Mouse (Mus musculus): ENCODE measurements around the gene Zscan20. TPM values are rescaled to one million over a fixed set of nuclear protein-coding genes. Genes with fewer than 3 reads are reported as not detected.
A peak's percentile ranks its signal among the peaks of the same experiment; 100 is the strongest.
"Not testable (repeated sequence)": the region's sequence is repeated elsewhere in the genome, so short reads cannot be mapped to it uniquely, and the experiment has no call there.

Zscan20 gene
- total and polyA plus RNA-seq, 2 experiments from 2014 or later, result 1.4 to 6.5 TPM

DNA sequence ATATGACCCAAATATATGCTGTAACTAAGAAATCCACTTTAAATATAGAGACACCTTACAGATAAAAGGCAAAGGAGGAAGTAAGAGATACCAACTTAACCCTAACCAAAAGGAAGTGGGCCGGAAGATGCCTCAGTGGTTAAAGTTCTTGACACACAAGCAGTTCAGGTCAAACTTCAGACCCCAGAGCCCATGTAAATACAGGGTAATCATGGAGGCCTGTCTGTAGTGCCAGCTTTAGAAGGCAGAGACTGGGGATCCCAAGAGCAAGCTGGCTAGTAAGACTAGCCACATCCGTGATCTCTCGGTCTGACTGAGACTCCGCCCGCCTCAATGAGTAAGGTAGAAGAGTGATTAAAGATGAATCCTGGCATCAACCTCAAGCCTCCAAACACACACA, 15.8 kb downstream of the Zscan20 start:
- TF ChIP-seq CTCF (IDR thresholded peaks at IDR 0.05; ENCODE audit: low read depth), result no peak
- H3K4me1 ChIP-seq (ENCODE audit: insufficient read depth), result no peaks in the 10 kb centered on the region
- no peak for ATAC-seq
- no peak overlapping the region for H3K27ac ChIP-seq (ENCODE audit: low read depth, low read length)
- no peak overlapping the region for H3K4me3 ChIP-seq (ENCODE audit: low read depth, low read length)
- H3K4me2 ChIP-seq (ENCODE audit: low read depth), result no peak overlapping the region
- no peak for DNase-seq
- H3K9me3 ChIP-seq (ENCODE audit: low read length), result no peaks in the 10 kb centered on the region
- H3K27me3 ChIP-seq (ENCODE audit: insufficient read depth, low read length), result no peaks in the 10 kb centered on the region
- no peak overlapping the region for H3K9ac ChIP-seq
- 94% methylated on average over 5 of the region's 5 CpGs for WGBS
- H3K36me3 ChIP-seq (ENCODE audit: insufficient read depth), result peaks cover 19% of the 10 kb centered on the region

DNA sequence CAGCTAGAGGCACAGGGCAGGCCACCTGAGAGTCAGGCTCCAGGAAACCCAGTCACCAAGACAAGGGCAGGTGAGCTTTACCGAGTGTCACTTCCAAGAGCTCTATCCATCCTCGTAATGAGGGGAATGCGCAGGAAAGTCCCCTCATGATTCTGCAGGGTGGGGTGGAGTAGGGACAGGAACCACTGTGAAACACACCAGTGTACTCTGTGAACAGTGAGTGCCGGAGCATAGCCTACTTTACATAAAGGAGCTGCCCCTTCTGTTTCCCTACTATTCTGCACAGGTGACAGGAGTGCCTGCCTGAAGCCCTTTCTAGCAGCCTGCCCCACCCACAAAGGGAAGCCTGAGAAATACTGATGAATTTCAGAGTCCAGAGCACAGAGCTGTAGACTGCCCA, 16.6 kb downstream of the Zscan20 start:
- Histone ChIP-seq H3K27me3 (ENCODE audit: insufficient read depth, low read length) (no peaks in the 10 kb centered on the region), H3K4me2 (ENCODE audit: low read depth) (no peak overlapping the region), H3K27ac (ENCODE audit: low read depth, low read length) (no peak overlapping the region), H3K36me3 (ENCODE audit: insufficient read depth) (peaks cover 26% of the 10 kb centered on the region), H3K9ac (no peak overlapping the region), H3K4me1 (ENCODE audit: insufficient read depth) (no peaks in the 10 kb centered on the region), H3K9me3 (ENCODE audit: low read length) (no peaks in the 10 kb centered on the region), H3K4me3 (ENCODE audit: low read depth, low read length) (no peak overlapping the region)
- no peak for ATAC-seq
- WGBS, result 91% methylated on average over 4 of the region's 4 CpGs
- no peak for TF ChIP-seq CTCF (IDR thresholded peaks at IDR 0.05; ENCODE audit: low read depth)
- no peak for DNase-seq

DNA sequence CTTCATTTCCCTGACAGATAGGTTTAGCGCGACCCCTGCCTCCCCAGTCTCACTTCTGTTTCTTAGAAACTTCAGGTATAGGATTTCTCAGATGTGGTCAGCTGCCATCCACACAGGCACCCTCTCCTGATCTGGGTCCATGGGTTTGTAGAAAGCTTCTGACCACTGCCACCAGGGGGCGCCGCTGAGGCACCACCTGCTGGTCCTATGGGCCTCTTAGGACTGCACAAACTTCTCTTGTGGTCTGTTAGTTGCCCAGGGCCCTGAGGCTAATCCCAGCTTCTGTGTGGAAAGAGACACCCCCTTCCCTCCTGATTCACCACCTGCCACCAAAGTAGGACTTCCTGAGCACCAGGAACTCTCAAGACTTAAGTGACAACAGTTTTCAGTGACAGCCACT, 30.7 kb downstream of the Zscan20 start:
- Histone ChIP-seq H3K4me1 (ENCODE audit: insufficient read depth) (no peaks in the 10 kb centered on the region), H3K9ac (no peak overlapping the region), H3K4me3 (ENCODE audit: low read depth, low read length) (no peak overlapping the region), H3K9me3 (ENCODE audit: low read length) (peaks cover 31% of the 10 kb centered on the region), H3K4me2 (ENCODE audit: low read depth) (no peak overlapping the region), H3K36me3 (ENCODE audit: insufficient read depth) (peaks cover 45% of the 10 kb centered on the region), H3K27ac (ENCODE audit: low read depth, low read length) (no peak overlapping the region), H3K27me3 (ENCODE audit: insufficient read depth, low read length) (no peaks in the 10 kb centered on the region)
- ATAC-seq, result no peak
- WGBS, result 64% methylated on average over 4 of the region's 4 CpGs
- peak; percentile 26; the same call in 1 of the 2 replicates for TF ChIP-seq CTCF (IDR thresholded peaks at IDR 0.05; ENCODE audit: low read depth)
- DNase-seq, result no peak

DNA sequence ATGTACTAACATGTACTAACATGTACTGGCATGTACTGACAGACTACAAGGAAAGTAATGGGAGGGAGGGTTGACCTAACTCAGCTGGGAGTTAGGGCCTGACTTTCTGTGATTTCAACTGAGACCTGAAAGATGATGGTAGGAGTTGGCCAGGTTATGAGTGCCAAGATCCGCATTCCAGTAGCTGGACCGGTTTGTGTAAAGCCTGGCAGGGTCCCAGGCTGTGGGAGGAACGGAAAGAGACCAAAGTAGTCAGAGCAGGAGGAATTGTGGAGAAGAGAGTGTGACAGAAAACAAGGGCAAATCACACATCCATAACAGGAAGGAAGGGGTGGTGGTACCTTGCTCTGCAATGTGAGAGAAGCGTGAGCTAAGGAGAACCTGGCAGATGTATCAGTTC, 34.1 kb downstream of the Zscan20 start:
- Histone ChIP-seq H3K9me3 (ENCODE audit: low read length) (peaks cover under 1% of the 10 kb centered on the region; the same call in 1 of the 2 replicates), H3K27ac (ENCODE audit: low read depth, low read length) (no peak overlapping the region), H3K4me1 (ENCODE audit: insufficient read depth) (no peaks in the 10 kb centered on the region), H3K4me2 (ENCODE audit: low read depth) (no peak overlapping the region), H3K36me3 (ENCODE audit: insufficient read depth) (peaks cover 20% of the 10 kb centered on the region), H3K4me3 (ENCODE audit: low read depth, low read length) (no peak overlapping the region), H3K9ac (no peak overlapping the region), H3K27me3 (ENCODE audit: insufficient read depth, low read length) (no peaks in the 10 kb centered on the region)
- no peak for DNase-seq
- WGBS, result 76% methylated on average over 4 of the region's 4 CpGs
- no peak for TF ChIP-seq CTCF (IDR thresholded peaks at IDR 0.05; ENCODE audit: low read depth)
- ATAC-seq, result no peak

DNA sequence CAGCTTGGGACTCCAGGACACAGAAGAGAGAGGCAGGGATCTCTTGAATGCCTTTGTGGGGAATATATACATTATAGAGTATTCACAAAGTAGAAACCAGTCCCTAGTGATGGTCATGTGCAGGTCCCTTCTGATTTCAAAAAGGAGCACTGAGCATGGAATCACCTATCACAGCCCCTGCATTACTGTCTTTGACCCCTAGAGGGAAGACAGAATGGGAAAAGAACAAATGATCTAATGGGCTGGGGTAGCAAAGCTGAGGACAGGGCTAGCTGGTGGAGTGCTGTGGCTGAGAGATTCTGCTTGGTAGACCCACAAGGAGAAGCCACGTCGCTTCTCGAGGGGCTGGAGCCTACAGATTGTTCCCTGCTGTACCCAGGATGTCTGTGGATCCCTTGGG, 49.6 kb downstream of the Zscan20 start:
- Histone ChIP-seq H3K4me1 (ENCODE audit: insufficient read depth) (no peaks in the 10 kb centered on the region), H3K36me3 (ENCODE audit: insufficient read depth) (peaks cover 41% of the 10 kb centered on the region), H3K27ac (ENCODE audit: low read depth, low read length) (no peak overlapping the region), H3K4me3 (ENCODE audit: low read depth, low read length) (no peak overlapping the region), H3K4me2 (ENCODE audit: low read depth) (no peak overlapping the region), H3K27me3 (ENCODE audit: insufficient read depth, low read length) (no peaks in the 10 kb centered on the region), H3K9me3 (ENCODE audit: low read length) (no peaks in the 10 kb centered on the region), H3K9ac (no peak overlapping the region)
- TF ChIP-seq CTCF (IDR thresholded peaks at IDR 0.05; ENCODE audit: low read depth), result peak; percentile 43
- DNase-seq (no peak), ATAC-seq (no peak)
- 93% methylated on average over 3 of the region's 3 CpGs for whole genome bisulfite sequencing

DNA sequence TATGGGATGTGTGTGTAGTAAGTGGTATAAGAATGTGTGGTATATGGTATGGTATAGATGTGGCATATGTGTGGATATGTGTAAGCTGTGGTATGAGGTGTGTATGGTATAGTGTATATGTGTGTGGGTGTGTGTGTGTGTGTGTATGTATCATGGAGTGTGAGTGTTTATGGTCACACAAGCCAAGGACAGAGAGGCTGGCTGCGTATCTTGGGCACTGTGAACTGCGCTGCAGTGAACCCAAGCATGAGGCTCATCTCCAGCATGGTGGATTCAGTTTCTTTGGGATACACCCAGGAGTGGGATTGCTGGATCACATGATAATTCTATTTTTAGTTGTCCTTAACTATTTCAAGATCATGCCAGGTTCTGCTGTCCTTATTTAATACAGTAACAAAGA, 55.7 kb downstream of the Zscan20 start:
- Histone ChIP-seq H3K27ac (ENCODE audit: low read depth, low read length) (no peak overlapping the region), H3K27me3 (ENCODE audit: insufficient read depth, low read length) (no peaks in the 10 kb centered on the region), H3K4me2 (ENCODE audit: low read depth) (no peak overlapping the region), H3K9me3 (ENCODE audit: low read length) (no peaks in the 10 kb centered on the region), H3K4me1 (ENCODE audit: insufficient read depth) (no peaks in the 10 kb centered on the region), H3K9ac (no peak overlapping the region), H3K4me3 (ENCODE audit: low read depth, low read length) (no peak overlapping the region), H3K36me3 (ENCODE audit: insufficient read depth) (peaks cover 45% of the 10 kb centered on the region)
- ATAC-seq (no peak; the same call in 1 of the 2 replicates), DNase-seq (no peak)
- 84% methylated on average over 2 of the region's 2 CpGs for WGBS
- no peak for TF ChIP-seq CTCF (IDR thresholded peaks at IDR 0.05; ENCODE audit: low read depth)

DNA sequence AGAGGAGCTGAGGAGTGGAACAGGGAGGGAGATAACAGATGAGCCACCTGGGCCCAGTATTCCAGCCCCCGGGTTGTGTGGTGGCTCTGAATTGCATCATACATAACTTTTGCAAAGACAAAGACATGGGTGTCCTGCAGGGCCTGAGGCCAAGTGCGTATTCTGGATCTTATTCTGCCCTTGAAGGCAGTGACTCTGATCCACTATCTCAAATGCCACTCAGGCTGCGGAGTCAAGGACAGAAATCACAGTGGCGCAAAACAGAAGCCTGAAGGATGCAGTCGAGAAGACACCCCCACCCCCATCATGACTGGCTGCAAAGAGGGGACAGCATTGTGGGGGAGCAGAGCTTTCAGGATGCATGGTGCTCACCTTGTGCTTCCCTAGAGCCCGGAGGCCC, 59.1 kb downstream of the Zscan20 start:
- TF ChIP-seq CTCF (IDR thresholded peaks at IDR 0.05; ENCODE audit: low read depth), result no peak
- Histone ChIP-seq H3K27me3 (ENCODE audit: insufficient read depth, low read length) (no peaks in the 10 kb centered on the region), H3K4me2 (ENCODE audit: low read depth) (no peak overlapping the region), H3K9ac (no peak overlapping the region), H3K9me3 (ENCODE audit: low read length) (no peaks in the 10 kb centered on the region), H3K4me1 (ENCODE audit: insufficient read depth) (no peaks in the 10 kb centered on the region), H3K4me3 (ENCODE audit: low read depth, low read length) (no peak overlapping the region), H3K27ac (ENCODE audit: low read depth, low read length) (no peak overlapping the region), H3K36me3 (ENCODE audit: insufficient read depth) (peaks cover 61% of the 10 kb centered on the region)
- no peak for ATAC-seq
- WGBS, result 90% methylated on average over 6 of the region's 6 CpGs
- DNase-seq, result no peak

DNA sequence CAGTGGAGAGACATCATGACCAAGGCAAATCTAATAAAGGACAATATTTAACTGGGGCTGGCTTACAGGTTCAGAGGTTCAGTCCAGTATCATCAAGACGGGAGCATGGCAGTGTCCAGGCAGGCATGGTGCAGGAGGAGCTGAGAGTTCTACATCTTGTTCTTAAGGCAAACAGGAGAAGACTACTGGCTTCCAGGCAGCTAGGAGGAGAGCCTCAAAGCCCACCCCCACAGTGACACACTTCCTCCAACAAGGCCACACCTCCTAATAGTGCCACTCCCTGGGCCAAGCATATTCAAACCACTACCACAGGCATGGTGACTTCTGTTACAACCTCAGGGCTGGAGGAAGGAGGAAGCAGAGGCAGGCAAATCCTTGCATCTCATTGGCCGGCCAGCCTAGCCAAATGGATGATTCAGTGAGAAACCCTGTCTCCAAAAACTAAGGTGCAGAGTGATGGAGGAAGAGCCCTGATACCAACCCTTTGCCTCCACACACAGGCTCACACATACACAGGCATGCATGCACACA, 65.9 kb downstream of the Zscan20 start:
- not testable (repeated sequence) for H3K4me3 ChIP-seq (ENCODE audit: low read depth, low read length); H3K27me3 ChIP-seq (ENCODE audit: insufficient read depth, low read length); H3K27ac ChIP-seq (ENCODE audit: low read depth, low read length); H3K4me1 ChIP-seq (ENCODE audit: insufficient read depth); H3K9me3 ChIP-seq (ENCODE audit: low read length); ATAC-seq; H3K9ac ChIP-seq; H3K4me2 ChIP-seq (ENCODE audit: low read depth); DNase-seq
- 82% methylated on average over 2 of the region's 2 CpGs for WGBS
- H3K36me3 ChIP-seq (ENCODE audit: insufficient read depth), result peaks cover 56% of the 10 kb centered on the region
